Mouse (Mus musculus): ENCODE results near the gene Rrp36. TPM values are rescaled to one million over a fixed set of nuclear protein-coding genes. Genes with fewer than 3 reads are reported as not detected.

Gene Rrp36
- polyA plus RNA-seq, 1 experiment = 48.5 TPM

GRCm38 (mm10) chr17:46674530-46675283, 555 bp upstream of the Rrp36 start:
- TF ChIP-seq CTCF (IDR thresholded peaks at IDR 0.05; ENCODE audit: low read depth, low read length) (no peak), EP300 (IDR thresholded peaks at IDR 0.05; ENCODE audit: insufficient read depth, low read depth, low read length) (peak; percentile 32; the same call in 1 of the 2 replicates)
- no peaks in the 10 kb centered on the region for H3K27me3 ChIP-seq (ENCODE audit: control insufficient read depth, insufficient read depth, low read length, poor library complexity, severe bottlenecking)
- peak overlapping the region; percentile 36 for H3K27ac ChIP-seq (ENCODE audit: insufficient read depth, low read length)
- H3K9ac ChIP-seq (ENCODE audit: low read depth, poor library complexity, severe bottlenecking) = peak overlapping the region; percentile 22
- H3K4me3 ChIP-seq (ENCODE audit: low read depth, low read length) = peak overlapping the region; percentile 80
- peaks cover 19% of the 10 kb centered on the region for H3K36me3 ChIP-seq (ENCODE audit: control insufficient read depth, insufficient read depth, low read length, poor library complexity, severe bottlenecking)
- no peaks in the 10 kb centered on the region for H3K9me3 ChIP-seq (replicated peaks; ENCODE audit: control insufficient read depth, insufficient read depth, low read length, poor library complexity, severe bottlenecking)
- H3K4me1 ChIP-seq (ENCODE audit: control insufficient read depth, insufficient read depth, low read length) = peaks cover 6% of the 10 kb centered on the region

- Histone ChIP-seq H3K9me3 (replicated peaks; ENCODE audit: control insufficient read depth, insufficient read depth, low read length, poor library complexity, severe bottlenecking) (no peaks in the 10 kb centered on the region), H3K27me3 (ENCODE audit: control insufficient read depth, insufficient read depth, low read length, poor library complexity, severe bottlenecking) (no peaks in the 10 kb centered on the region), H3K9ac (ENCODE audit: low read depth, poor library complexity, severe bottlenecking) (no peak overlapping the region), H3K4me3 (ENCODE audit: low read depth, low read length) (no peak overlapping the region), H3K4me1 (ENCODE audit: control insufficient read depth, insufficient read depth, low read length) (peaks cover 5% of the 10 kb centered on the region), H3K36me3 (ENCODE audit: control insufficient read depth, insufficient read depth, low read length, poor library complexity, severe bottlenecking) (peaks cover 10% of the 10 kb centered on the region), H3K27ac (ENCODE audit: insufficient read depth, low read length) (no peak overlapping the region)
- TF ChIP-seq EP300 (IDR thresholded peaks at IDR 0.05; ENCODE audit: insufficient read depth, low read depth, low read length) = no peak
Measured at GRCm38 (mm10) chr17:46669911-46670310, 4.2 kb downstream of the Rrp36 start.

GRCm38 (mm10) chr17:46667712-46668111, 6.4 kb downstream of the Rrp36 start:
- Histone ChIP-seq H3K9ac (ENCODE audit: low read depth, poor library complexity, severe bottlenecking) (no peak overlapping the region), H3K27ac (ENCODE audit: insufficient read depth, low read length) (no peak overlapping the region), H3K4me3 (ENCODE audit: low read depth, low read length) (no peak overlapping the region), H3K36me3 (ENCODE audit: control insufficient read depth, insufficient read depth, low read length, poor library complexity, severe bottlenecking) (peaks cover 10% of the 10 kb centered on the region), H3K4me1 (ENCODE audit: control insufficient read depth, insufficient read depth, low read length) (peaks cover 1% of the 10 kb centered on the region), H3K9me3 (replicated peaks; ENCODE audit: control insufficient read depth, insufficient read depth, low read length, poor library complexity, severe bottlenecking) (no peaks in the 10 kb centered on the region), H3K27me3 (ENCODE audit: control insufficient read depth, insufficient read depth, low read length, poor library complexity, severe bottlenecking) (no peaks in the 10 kb centered on the region)
- TF ChIP-seq POLR2A (IDR thresholded peaks at IDR 0.05; ENCODE audit: insufficient read depth, low read length) = no peak
- no peak for TF ChIP-seq CTCF (IDR thresholded peaks at IDR 0.05; ENCODE audit: low read depth, low read length)
- no peak for TF ChIP-seq EP300 (IDR thresholded peaks at IDR 0.05; ENCODE audit: insufficient read depth, low read depth, low read length)

- H3K27me3 ChIP-seq (ENCODE audit: control insufficient read depth, insufficient read depth, low read length, poor library complexity, severe bottlenecking) = no peaks in the 10 kb centered on the region
- H3K36me3 ChIP-seq (ENCODE audit: control insufficient read depth, insufficient read depth, low read length, poor library complexity, severe bottlenecking) = peaks cover 3% of the 10 kb centered on the region; the same call in 1 of the 2 replicates
- no peak for TF ChIP-seq EP300 (IDR thresholded peaks at IDR 0.05; ENCODE audit: insufficient read depth, low read depth, low read length)
- no peak for TF ChIP-seq POLR2A (IDR thresholded peaks at IDR 0.05; ENCODE audit: insufficient read depth, low read length)
- no peak for TF ChIP-seq CTCF (IDR thresholded peaks at IDR 0.05; ENCODE audit: low read depth, low read length)
- H3K4me1 ChIP-seq (ENCODE audit: control insufficient read depth, insufficient read depth, low read length) = no peaks in the 10 kb centered on the region
- H3K9me3 ChIP-seq (replicated peaks; ENCODE audit: control insufficient read depth, insufficient read depth, low read length, poor library complexity, severe bottlenecking) = no peaks in the 10 kb centered on the region
- H3K9ac ChIP-seq (ENCODE audit: low read depth, poor library complexity, severe bottlenecking) = no peak overlapping the region
- H3K27ac ChIP-seq (ENCODE audit: insufficient read depth, low read length) = no peak overlapping the region
- H3K4me3 ChIP-seq (ENCODE audit: low read depth, low read length) = no peak overlapping the region
Measured at GRCm38 (mm10) chr17:46662730-46663129, 11.4 kb downstream of the Rrp36 start.

- no peak overlapping the region for H3K4me3 ChIP-seq (ENCODE audit: low read depth, low read length)
- TF ChIP-seq CTCF (IDR thresholded peaks at IDR 0.05; ENCODE audit: low read depth, low read length) = no peak
- TF ChIP-seq EP300 (IDR thresholded peaks at IDR 0.05; ENCODE audit: insufficient read depth, low read depth, low read length) = no peak
- no peak for TF ChIP-seq POLR2A (IDR thresholded peaks at IDR 0.05; ENCODE audit: insufficient read depth, low read length)
- H3K9ac ChIP-seq (ENCODE audit: low read depth, poor library complexity, severe bottlenecking) = no peak overlapping the region
- H3K36me3 ChIP-seq (ENCODE audit: control insufficient read depth, insufficient read depth, low read length, poor library complexity, severe bottlenecking) = peaks cover 3% of the 10 kb centered on the region; the same call in 1 of the 2 replicates
- no peaks in the 10 kb centered on the region for H3K27me3 ChIP-seq (ENCODE audit: control insufficient read depth, insufficient read depth, low read length, poor library complexity, severe bottlenecking)
- H3K27ac ChIP-seq (ENCODE audit: insufficient read depth, low read length) = no peak overlapping the region
- no peaks in the 10 kb centered on the region for H3K4me1 ChIP-seq (ENCODE audit: control insufficient read depth, insufficient read depth, low read length)
- H3K9me3 ChIP-seq (replicated peaks; ENCODE audit: control insufficient read depth, insufficient read depth, low read length, poor library complexity, severe bottlenecking) = no peaks in the 10 kb centered on the region
Measured at GRCm38 (mm10) chr17:46661981-46662380, 12.2 kb downstream of the Rrp36 start.

GRCm38 (mm10) chr17:46661351-46661750, 12.8 kb downstream of the Rrp36 start:
- TF ChIP-seq POLR2A (IDR thresholded peaks at IDR 0.05; ENCODE audit: insufficient read depth, low read length) (no peak), EP300 (IDR thresholded peaks at IDR 0.05; ENCODE audit: insufficient read depth, low read depth, low read length) (no peak), CTCF (IDR thresholded peaks at IDR 0.05; ENCODE audit: low read depth, low read length) (no peak)
- Histone ChIP-seq H3K27me3 (ENCODE audit: control insufficient read depth, insufficient read depth, low read length, poor library complexity, severe bottlenecking) (no peaks in the 10 kb centered on the region), H3K4me3 (ENCODE audit: low read depth, low read length) (no peak overlapping the region), H3K4me1 (ENCODE audit: control insufficient read depth, insufficient read depth, low read length) (no peaks in the 10 kb centered on the region), H3K9ac (ENCODE audit: low read depth, poor library complexity, severe bottlenecking) (no peak overlapping the region), H3K9me3 (replicated peaks; ENCODE audit: control insufficient read depth, insufficient read depth, low read length, poor library complexity, severe bottlenecking) (no peaks in the 10 kb centered on the region), H3K27ac (ENCODE audit: insufficient read depth, low read length) (no peak overlapping the region), H3K36me3 (ENCODE audit: control insufficient read depth, insufficient read depth, low read length, poor library complexity, severe bottlenecking) (peaks cover 3% of the 10 kb centered on the region; the same call in 1 of the 2 replicates)
